Mouse (Mus musculus) megakaryocyte progenitor cell, adult 5-6 weeks (primary cell): ENCODE measurements around the gene Ppef1. TPM values are rescaled to one million over a fixed set of nuclear protein-coding genes. Genes with fewer than 3 reads are reported as not detected.
"Not testable (repeated sequence)": the region's sequence is repeated elsewhere in the genome, so short reads cannot be mapped to it uniquely, and the experiment has no call there.

Experiments
- ATAC-seq: replicated peaks from 2 replicates; pipeline ENCODE4 v1.8.0; 2016; ENCODE audit warnings: mild to moderate bottlenecking, moderate TSS enrichment, inconsistent platforms; ENCODE audit not compliant: poor library complexity
- total RNA-seq, 2 experiments: library from RNA; stranded (forward) in 1 of 2; stranded (reverse) in 1 of 2; fragments of 157-497, 149-512 nt in 1 of 2; fragments of 200-1000 nt in 1 of 2; gene quantifications; 2 replicates each; pipeline versions ENCODE4 v1.2.3 to v1.2.4; 2015 to 2017

Gene Ppef1
- total RNA-seq (2015) (0.32 TPM in 1 of 2 replicates, not detected in the other), total RNA-seq (2017) (not detected in 2 replicates)

DNA sequence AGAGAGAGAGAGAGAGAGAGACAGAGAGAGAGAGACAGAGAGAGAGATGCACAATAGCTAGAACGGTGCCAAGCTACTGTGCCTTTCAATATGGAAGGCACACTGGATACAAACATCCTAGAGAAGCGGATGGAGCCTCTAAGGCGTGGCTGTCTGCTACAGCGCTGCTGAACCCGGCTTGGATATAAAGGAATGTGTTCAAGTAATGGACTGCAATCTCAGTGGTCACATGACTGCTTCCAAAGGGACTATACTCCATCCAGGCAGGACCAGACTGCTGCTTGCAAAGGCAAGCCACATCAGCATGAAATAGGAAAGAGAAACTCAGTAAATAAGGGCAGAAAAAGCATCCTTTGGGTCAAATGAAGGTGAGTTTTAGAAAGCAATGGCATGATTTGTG is at the start of gene Ppef1:
Ppef1 (minus strand) TSS at position 116 of the 400 bp plus-strand sequence.
- ATAC-seq, result no peak

DNA sequence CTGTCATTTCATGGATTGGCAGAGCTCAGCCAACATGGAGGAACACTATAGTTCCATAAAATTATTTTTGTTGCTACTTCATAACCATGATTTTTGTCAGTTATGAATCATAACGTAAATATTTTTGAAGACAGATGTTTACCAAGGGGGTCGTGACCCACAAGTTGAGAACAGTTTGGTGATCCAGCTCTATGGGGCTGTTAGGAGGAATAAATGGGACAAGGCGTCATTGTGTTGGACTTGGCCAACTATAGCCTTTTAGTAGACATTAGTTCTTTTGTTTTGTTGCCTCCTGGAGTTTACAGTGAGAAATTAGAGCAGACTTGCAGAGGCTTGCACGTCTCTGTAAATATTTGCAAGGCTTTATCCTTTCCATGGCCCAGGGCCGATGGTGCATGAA is 46.7 kb upstream of the Ppef1 start:
- ATAC-seq, result no peak

GRCm38 (mm10) chrX:160773033-160773432 is 37.5 kb upstream of the Ppef1 start:
- ATAC-seq, result no peak

- ATAC-seq, result not testable (repeated sequence)
These were observed 34.1 kb upstream of the Ppef1 start for GRCm38 (mm10) chrX:160769622-160770021.

GRCm38 (mm10) chrX:160767713-160768112 is 32.1 kb upstream of the Ppef1 start, which contains the start of gene Rs1:
Gene Rs1, plus strand, starts transcription at chrX:160768013.
- ATAC-seq, result no peak

DNA sequence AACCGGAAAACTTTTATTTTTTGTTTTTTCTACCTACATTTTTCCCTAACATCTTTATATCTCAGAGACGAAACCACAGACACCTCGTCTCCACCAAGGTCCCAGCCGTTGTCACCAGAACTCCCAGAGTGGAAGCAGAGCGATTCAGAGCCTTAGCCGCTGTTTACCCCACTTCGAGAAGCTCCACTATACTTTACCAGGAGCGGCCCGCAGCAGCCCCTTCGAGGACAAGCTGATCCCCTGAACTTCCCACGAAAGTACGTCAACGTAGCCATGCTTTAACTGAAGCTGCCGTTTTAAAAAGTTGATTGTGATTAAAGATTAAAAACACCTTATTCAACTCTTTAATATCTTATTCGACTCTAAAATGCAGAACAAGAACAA is 30.7 kb upstream of the Ppef1 start:
- peak; percentile 72 for ATAC-seq

DNA sequence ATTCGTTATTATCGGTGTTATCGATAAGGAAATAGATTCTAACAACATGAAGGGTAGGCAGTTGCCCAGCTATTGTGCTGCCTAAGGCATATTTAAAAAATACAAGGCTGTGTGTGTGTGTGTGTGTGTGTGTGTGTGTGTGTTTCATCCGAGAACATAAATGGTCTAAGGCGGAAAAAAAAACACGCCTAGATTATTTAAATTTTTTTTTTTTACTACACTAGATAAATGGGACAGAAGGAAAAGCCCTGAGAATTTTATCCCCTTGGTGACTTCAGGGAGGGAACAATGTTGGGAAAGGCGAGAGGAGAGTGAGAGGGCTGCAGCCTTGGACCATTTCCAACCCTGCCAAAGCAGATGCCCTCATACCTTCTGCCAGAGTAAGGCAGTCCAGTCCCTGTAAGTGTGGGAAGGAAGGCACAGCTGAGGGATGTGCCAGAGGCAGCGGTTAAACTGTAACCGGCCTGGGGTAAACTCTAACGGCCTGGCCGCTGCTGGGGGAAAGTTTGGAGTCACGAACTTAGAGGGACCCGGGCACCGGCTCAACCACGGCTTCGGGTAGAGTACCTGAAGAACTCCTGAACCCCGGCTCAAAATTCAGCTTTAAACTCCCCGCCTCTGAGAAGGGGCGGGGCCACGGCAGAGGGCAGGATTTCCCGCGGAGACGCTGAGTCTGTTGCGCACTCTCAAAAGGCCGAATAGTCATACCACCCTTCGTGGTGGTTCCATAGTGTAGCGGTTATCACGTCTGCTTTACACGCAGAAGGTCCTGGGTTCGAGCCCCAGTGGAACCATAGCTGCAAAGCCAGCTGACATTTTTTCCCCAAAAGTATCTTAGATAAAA is 30.0 kb upstream of the Ppef1 start:
- peak; percentile 96 for ATAC-seq

- ATAC-seq, result peak; percentile 34; the same call in 1 of the 2 replicates
These were observed 15.2 kb upstream of the Ppef1 start for GRCm38 (mm10) chrX:160750808-160751207.

GRCm38 (mm10) chrX:160748653-160749052 is 13.1 kb upstream of the Ppef1 start:
- ATAC-seq, result no peak

DNA sequence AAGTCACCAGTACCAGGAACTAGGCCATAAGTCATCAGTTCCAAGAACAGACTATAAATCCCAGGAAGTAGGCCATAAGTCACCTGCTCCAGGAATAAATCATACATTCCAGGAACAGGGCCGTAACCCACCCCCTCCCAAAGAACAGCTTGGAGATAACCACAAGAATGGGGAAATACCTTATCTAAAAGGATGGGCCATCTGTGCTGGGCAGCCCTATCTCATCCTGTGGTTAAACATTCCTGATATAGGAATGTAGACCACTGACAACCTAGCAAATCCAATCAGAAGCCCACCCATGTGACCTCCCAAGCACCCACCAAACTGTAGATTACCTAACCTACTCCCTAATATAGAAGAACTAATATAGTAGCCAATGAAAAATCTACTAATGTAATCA is 9.8 kb upstream of the Ppef1 start:
- no peak for ATAC-seq

GRCm38 (mm10) chrX:160699171-160699570 is 36.4 kb downstream of the Ppef1 start:
- ATAC-seq, result no peak

DNA sequence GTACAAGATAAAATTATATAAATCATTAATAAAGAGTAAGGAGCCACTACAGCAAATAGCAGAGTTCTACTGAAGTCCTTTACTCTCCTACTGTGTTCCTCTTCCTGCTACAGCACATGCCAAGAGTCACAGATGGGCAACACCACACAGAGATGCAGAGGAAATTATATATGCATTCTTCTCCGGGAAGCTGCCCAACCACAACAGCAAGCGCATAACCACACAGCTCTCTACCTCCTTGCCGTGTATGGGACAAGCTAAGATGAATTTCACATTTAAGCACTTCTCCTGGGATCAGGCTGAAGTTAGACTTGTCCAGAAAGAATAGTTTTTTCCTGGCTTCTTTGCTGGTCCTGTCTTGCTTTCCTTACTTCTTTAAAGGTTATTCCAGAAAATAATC is 44.0 kb downstream of the Ppef1 start:
- no peak for ATAC-seq

DNA sequence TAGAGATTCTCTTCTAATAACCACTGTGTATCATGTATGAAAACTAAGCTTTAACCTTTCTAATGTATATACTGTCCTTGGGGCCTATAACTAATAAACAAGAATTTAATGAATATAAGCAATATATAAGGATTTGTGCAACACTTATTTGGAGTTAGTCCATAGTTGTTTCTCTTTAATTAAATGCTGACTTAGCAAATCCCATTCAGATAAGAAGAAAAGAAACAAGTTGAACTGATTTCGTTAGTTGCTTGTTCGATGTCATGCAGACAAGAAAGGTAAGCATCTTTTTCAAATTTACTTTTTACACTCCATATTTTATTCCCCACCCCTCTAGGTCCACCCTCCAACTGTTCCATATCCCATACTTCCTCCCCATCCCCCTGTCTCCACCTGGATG is 45.5 kb downstream of the Ppef1 start:
- no peak for ATAC-seq

- no peak for ATAC-seq
These were observed 65.6 kb downstream of the Ppef1 start for GRCm38 (mm10) chrX:160669992-160670391.

GRCm38 (mm10) chrX:160610882-160611644 is 124.5 kb downstream of the Ppef1 start:
- no peak for ATAC-seq

GRCm38 (mm10) chrX:160610482-160610881 is 125.1 kb downstream of the Ppef1 start:
- ATAC-seq, result no peak

GRCm38 (mm10) chrX:160609849-160610248 is 125.7 kb downstream of the Ppef1 start:
- peak; percentile 99 for ATAC-seq

DNA sequence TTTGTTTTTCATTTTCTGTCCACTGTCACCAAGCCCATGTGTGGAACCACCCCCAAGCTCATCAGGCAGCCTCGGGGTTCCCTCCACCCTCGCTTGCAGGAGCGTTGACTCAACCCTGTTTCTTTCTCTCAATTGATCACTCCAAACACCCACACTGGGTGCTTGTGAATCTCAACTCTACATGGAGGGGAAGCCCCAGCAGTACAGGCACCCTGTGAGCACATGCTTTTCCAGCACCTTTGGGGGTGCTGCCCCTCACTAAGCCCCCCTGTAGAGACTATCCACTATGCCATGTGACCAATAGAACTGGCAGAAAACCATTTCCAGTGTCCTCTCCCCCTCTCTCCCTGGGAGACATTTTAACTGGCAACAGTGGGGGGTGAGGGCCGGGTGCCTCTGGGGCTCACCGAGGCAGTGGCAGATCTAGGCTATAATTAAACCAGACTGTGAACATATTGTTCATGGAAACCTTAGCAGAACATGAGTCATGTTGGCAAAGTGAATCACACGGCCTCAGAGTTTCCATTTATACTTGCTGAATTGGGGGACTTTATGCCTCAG is 131.5 kb downstream of the Ppef1 start:
- ATAC-seq, result no peak; the same call in 1 of the 2 replicates

- ATAC-seq, result no peak
These were observed 132.2 kb downstream of the Ppef1 start for GRCm38 (mm10) chrX:160603316-160603715.

DNA sequence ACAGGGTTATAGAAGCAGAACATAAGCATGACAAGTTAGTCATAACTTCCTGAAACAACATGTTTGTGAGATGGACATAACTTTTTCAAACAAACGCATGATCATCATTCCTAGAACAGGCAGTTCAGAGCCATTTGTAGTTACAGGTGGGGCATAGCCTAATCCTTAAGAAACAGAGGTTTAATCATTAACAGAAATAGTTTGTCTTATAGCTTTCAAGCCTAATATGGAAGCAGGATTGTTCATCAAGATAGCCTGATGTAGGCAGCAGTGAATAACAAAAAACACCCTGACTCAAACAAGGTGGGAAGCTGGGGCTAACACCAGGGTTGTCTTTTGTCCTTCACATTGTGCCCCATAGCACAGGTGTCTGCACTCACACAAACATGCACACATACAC is 132.8 kb downstream of the Ppef1 start:
- ATAC-seq, result no peak

GRCm38 (mm10) chrX:160601053-160601452 is 134.5 kb downstream of the Ppef1 start:
- ATAC-seq, result no peak
